Mouse (Mus musculus) stomach, embryonic 16.5 days (tissue): ENCODE results near the gene Zfp846. TPM values are rescaled to one million over a fixed set of nuclear protein-coding genes. Genes with fewer than 3 reads are reported as not detected.

Experiments
- ATAC-seq: fragments of 200-750 bp; cut with Nextera tagmentation; 2 replicates; pipeline ENCODE4 v1.8.0; 2017; ENCODE audit warnings: moderate number of reproducible peaks, moderate TSS enrichment; ENCODE audit not compliant: insufficient read depth, low FRiP score
- H3K27ac ChIP-seq: fragments of 300-500 bp; sonication (generic); 2 replicates; pipeline ENCODE4 v1.5.1; 2014; ENCODE audit warnings: low read length
- H3K27me3 ChIP-seq: fragments of 300-500 bp; sonication (generic); 2 replicates; pipeline ENCODE4 v1.6.1; 2014; ENCODE audit warnings: low read length, control low read depth, mixed read lengths; ENCODE audit not compliant: control insufficient read depth, insufficient read depth
- H3K36me3 ChIP-seq: fragments of 300-500 bp; sonication (generic); 2 replicates; pipeline ENCODE4 v1.6.1; 2014; ENCODE audit warnings: low read length; ENCODE audit not compliant: control insufficient read depth, insufficient read depth
- H3K4me1 ChIP-seq: fragments of 300-500 bp; sonication (generic); 2 replicates; pipeline ENCODE4 v1.6.1; 2014; ENCODE audit warnings: low read length, control low read depth, mixed read lengths; ENCODE audit not compliant: control insufficient read depth, insufficient read depth
- H3K4me2 ChIP-seq: fragments of 300-500 bp; sonication (generic); 2 replicates; pipeline ENCODE4 v1.6.1; 2014; ENCODE audit warnings: low read depth, low read length, mixed read lengths
- H3K4me3 ChIP-seq: fragments of 300-500 bp; sonication (generic); replicated peaks from 2 replicates; pipeline ENCODE4 v1.5.1; 2014; ENCODE audit warnings: mild to moderate bottlenecking, low read length
- H3K9ac ChIP-seq: fragments of 300-500 bp; sonication (generic); 2 replicates; pipeline ENCODE4 v1.6.1; 2014; ENCODE audit warnings: low read length
- H3K9me3 ChIP-seq: fragments of 300-500 bp; sonication (generic); replicated peaks from 2 replicates; pipeline ENCODE4 v1.6.1; 2016; ENCODE audit warnings: low read length, control low read depth; ENCODE audit not compliant: control insufficient read depth
- WGBS: fragments of 180-500 bp; shearing (Covaris S2); extraction: QIAGEN DNeasy Blood & Tissue Kit; methylation state at CpG from one replicate; pipeline ENCODE4 v1.1.7; 2014; 5-methylcytosine and 5-hydroxymethylcytosine counted together
- polyA plus RNA-seq: library from polyadenylated mRNA; unstranded; fragments of >200 nt; fragmentation: Nextera tagmentation; extraction: Ambion mirVana; gene quantifications from 2 replicates; pipeline ENCODE4 v1.2.1, GENCODE M21; 2015

Gene Zfp846
- polyA plus RNA-seq = 15.6 and 16.9 TPM in 2 replicates

GRCm38 (mm10) chr9:20581175-20581634, at the start of gene Zfp846:
Gene Zfp846 (plus strand): TSS chr9:20581291.
- H3K9me3 ChIP-seq = no peaks in the 10 kb centered on the region
- 0% methylated on average over 30 of the region's 30 CpGs for WGBS
- peak within 1 kb of the TSS; percentile 61 for H3K4me2 ChIP-seq
- peak within 1 kb of the TSS; percentile 68 for H3K27ac ChIP-seq
- peaks cover 3% of the 10 kb centered on the region; the same call in 1 of the 2 replicates for H3K27me3 ChIP-seq
- 0 out of 2 replicates have a peak, but pooled peaks cover under 1% of the 10 kb centered on the region for H3K36me3 ChIP-seq
- no peaks in the 10 kb centered on the region for H3K4me1 ChIP-seq
- H3K9ac ChIP-seq = peak within 1 kb of the TSS; percentile 84
- peak; percentile 99 for ATAC-seq
- H3K4me3 ChIP-seq = peak within 1 kb of the TSS; percentile 66

- Histone ChIP-seq H3K36me3 (no peaks in the 10 kb centered on the region), H3K9me3 (no peaks in the 10 kb centered on the region), H3K27ac (no peak overlapping the region), H3K4me2 (no peak overlapping the region), H3K4me3 (no peak overlapping the region), H3K9ac (no peak overlapping the region), H3K27me3 (no peaks in the 10 kb centered on the region), H3K4me1 (no peaks in the 10 kb centered on the region)
- 76% methylated on average over 8 of the region's 8 CpGs for WGBS
- no peak for ATAC-seq
Measured at GRCm38 (mm10) chr9:20534326-20534926, 46.7 kb upstream of the Zfp846 start.

GRCm38 (mm10) chr9:20536598-20536997, 44.5 kb upstream of the Zfp846 start:
- H3K9me3 ChIP-seq = no peaks in the 10 kb centered on the region
- no peaks in the 10 kb centered on the region for H3K4me1 ChIP-seq
- 86% methylated on average over 2 of the region's 2 CpGs for WGBS
- H3K36me3 ChIP-seq = no peaks in the 10 kb centered on the region
- H3K9ac ChIP-seq = no peak overlapping the region
- no peak for ATAC-seq
- H3K27ac ChIP-seq = no peak overlapping the region
- no peak overlapping the region for H3K4me3 ChIP-seq
- no peak overlapping the region for H3K4me2 ChIP-seq
- H3K27me3 ChIP-seq = no peaks in the 10 kb centered on the region

GRCm38 (mm10) chr9:20543496-20543895, 37.6 kb upstream of the Zfp846 start:
- Histone ChIP-seq H3K27ac (peak overlapping the region; percentile 94), H3K9ac (peak overlapping the region; percentile 77; the same call in 1 of the 2 replicates), H3K4me3 (peak overlapping the region; percentile 52; the same call in 1 of the 2 replicates), H3K4me1 (no peaks in the 10 kb centered on the region), H3K4me2 (peak overlapping the region; percentile 73), H3K9me3 (no peaks in the 10 kb centered on the region), H3K36me3 (no peaks in the 10 kb centered on the region), H3K27me3 (no peaks in the 10 kb centered on the region)
- no peak for ATAC-seq
- WGBS = 31% methylated on average over 6 of the region's 6 CpGs

GRCm38 (mm10) chr9:20544070-20544821, 36.8 kb upstream of the Zfp846 start:
- WGBS = 4% methylated on average over 42 of the region's 43 CpGs
- Histone ChIP-seq H3K9me3 (no peaks in the 10 kb centered on the region), H3K4me1 (no peaks in the 10 kb centered on the region), H3K4me3 (peak overlapping the region; percentile 52), H3K36me3 (no peaks in the 10 kb centered on the region), H3K27me3 (no peaks in the 10 kb centered on the region), H3K4me2 (peak overlapping the region; percentile 73), H3K27ac (peak overlapping the region; percentile 94), H3K9ac (peak overlapping the region; percentile 77)
- peak; percentile 93 for ATAC-seq

GRCm38 (mm10) chr9:20545151-20545550, 35.9 kb upstream of the Zfp846 start:
- Histone ChIP-seq H3K4me2 (peak overlapping the region; percentile 73), H3K27me3 (no peaks in the 10 kb centered on the region), H3K4me3 (peak overlapping the region; percentile 52), H3K9me3 (no peaks in the 10 kb centered on the region), H3K36me3 (no peaks in the 10 kb centered on the region), H3K4me1 (no peaks in the 10 kb centered on the region), H3K9ac (peak overlapping the region; percentile 77), H3K27ac (peak overlapping the region; percentile 94)
- WGBS = 13% methylated on average over 8 of the region's 8 CpGs
- no peak for ATAC-seq

GRCm38 (mm10) chr9:20551781-20552275, 29.3 kb upstream of the Zfp846 start:
- ATAC-seq = no peak

GRCm38 (mm10) chr9:20552698-20553097, 28.4 kb upstream of the Zfp846 start:
- no peak for ATAC-seq
- Histone ChIP-seq H3K4me1 (no peaks in the 10 kb centered on the region), H3K4me2 (no peak overlapping the region), H3K36me3 (no peaks in the 10 kb centered on the region), H3K27me3 (no peaks in the 10 kb centered on the region), H3K9ac (no peak overlapping the region), H3K27ac (no peak overlapping the region), H3K4me3 (no peak overlapping the region), H3K9me3 (no peaks in the 10 kb centered on the region)
- 70% methylated on average over 1 of the region's 1 CpGs for WGBS

More at GRCm38 (mm10) chr9:20551781-20552275, 29.3 kb upstream of the Zfp846 start:
- Histone ChIP-seq H3K27ac (no peak overlapping the region), H3K4me2 (no peak overlapping the region), H3K9me3 (no peaks in the 10 kb centered on the region), H3K27me3 (no peaks in the 10 kb centered on the region), H3K9ac (no peak overlapping the region), H3K4me3 (no peak overlapping the region), H3K36me3 (no peaks in the 10 kb centered on the region), H3K4me1 (no peaks in the 10 kb centered on the region)
- 52% methylated on average over 5 of the region's 5 CpGs for WGBS

GRCm38 (mm10) chr9:20562177-20562576, 18.9 kb upstream of the Zfp846 start:
- Histone ChIP-seq H3K36me3 (no peaks in the 10 kb centered on the region), H3K9ac (no peak overlapping the region), H3K27me3 (no peaks in the 10 kb centered on the region), H3K27ac (no peak overlapping the region), H3K4me2 (no peak overlapping the region), H3K9me3 (no peaks in the 10 kb centered on the region), H3K4me3 (no peak overlapping the region), H3K4me1 (no peaks in the 10 kb centered on the region)
- no peak for ATAC-seq
- 80% methylated on average over 5 of the region's 5 CpGs for WGBS
